Mouse (Mus musculus) bone marrow, adult 2 months (tissue): ENCODE data around the gene Abcf3.

Experiments used
- CTCF ChIP-seq: fragments of 200-500 bp; IDR thresholded peaks from 2 replicates; pipeline ENCODE4 v1.5.1; 2011; ENCODE audit warnings: low read length, control low read depth; ENCODE audit not compliant: control insufficient read depth, insufficient read depth
- POLR2A ChIP-seq: fragments of 200-500 bp; IDR thresholded peaks from 2 replicates; pipeline ENCODE4 v1.6.1; 2011; ENCODE audit warnings: low read depth, mild to moderate bottlenecking, control low read depth, low read length, borderline replicate concordance; ENCODE audit not compliant: control insufficient read depth

- no peak for TF ChIP-seq CTCF
- no peak for TF ChIP-seq POLR2A
Observed at GRCm38 (mm10) chr16:20523886-20524285, 24.5 kb upstream of the Abcf3 start.
